In genomic region chr9:58709939-58710338, GRCm38 (mm10) we compare ENCODE assay signal across 9 mouse cellular contexts. TPM values are rescaled to one million over a fixed set of nuclear protein-coding genes. Genes with fewer than 3 reads are reported as not detected.
DNase-seq lines count a peak whose midpoint lies in the region; ATAC-seq and TF ChIP-seq lines count a peak whose summit lies in the region.
"Had no signal": no experiment of that assay in that cellular context is flagged by ENCODE, and none has a peak within 500 bp of the region (broad histone marks: within the 10 kb centered on the region; RNA-seq: fewer than 3 reads in every experiment).

No protein-coding gene starts in this region.

- peak; percentile 74 for TF ChIP-seq CTCF in gastrocnemius, adult 2 months (IDR thresholded peaks at IDR 0.05)

- no peak overlapping the region for H3K27ac ChIP-seq in gastrocnemius, adult 2 months
- H3K27ac ChIP-seq: macrophage had no signal

- H3K4me3 ChIP-seq in gastrocnemius, adult 2 months, result no peak overlapping the region

- ATAC-seq in cerebellum, adult (ENCODE audit: insufficient number of reproducible peaks, low FRiP score, low TSS enrichment), result no peak

- intact Hi-C loops in gastrocnemius, adult 2 months (cut with DNase I), result loop anchor here (2.0 kb wide), 1 partner anchor 163 kb away; no protein-coding TSS in a partner anchor

- H3K27me3 ChIP-seq in splenic B cell, adult 2 months (ENCODE audit: control insufficient read depth, insufficient read depth, low read length, poor library complexity, severe bottlenecking), result no peaks in the 10 kb centered on the region

- peak; percentile 42 for DNase-seq in cerebellum, adult 11 months
- peak; percentile 80 for DNase-seq in ES-CJ7 (ENCODE audit: low read depth, low spot score)
- DNase-seq in cerebellum, adult 18-20 months, result peak; percentile 67
- DNase-seq in gastrocnemius, adult 2 months, result peak; percentile 53
- peak; percentile 59 for DNase-seq in layer of hippocampus, adult 9-10 months (ENCODE audit: low spot score)
- peak; percentile 49 for DNase-seq in lung, postnatal 25 days (ENCODE audit: low spot score)
- peak; percentile 44 for DNase-seq in splenic B cell, adult 2 months (ENCODE audit: low read depth, low spot score)

- no peaks in the 10 kb centered on the region for H3K36me3 ChIP-seq in splenic B cell, adult 2 months (ENCODE audit: control insufficient read depth, insufficient read depth, low read length, poor library complexity, severe bottlenecking)

RNA-seq across cellular contexts. Expression of gene Rec114, which starts 33.8 kb away (rescaled TPM):
- not detected for total RNA-seq in gastrocnemius, adult 2 months (2021)
